Mouse (Mus musculus) liver, embryonic 14 days (tissue): ENCODE results near the gene Hist1h3f. TPM values are rescaled to one million over a fixed set of nuclear protein-coding genes. Genes with fewer than 3 reads are reported as not detected.

ENCODE experiments used
- polyA plus RNA-seq: library from polyadenylated mRNA; depleted of rRNA; stranded (reverse); fragments of >200 nt; gene quantifications from 2 replicates; pipeline ENCODE4 v1.2.3, GENCODE M21; 2012; rRNA removed

Gene Hist1h3f
- polyA plus RNA-seq, 1 experiment: 4.5 TPM

Other genes starting within 250 kb of the Hist1h3f start
- 6.0 and 6.7 TPM in 2 replicates for gene Zfp322a, start 174.8 kb upstream of the Hist1h3f start, polyA plus RNA-seq
- gene Abt1, start 120.2 kb upstream of the Hist1h3f start, polyA plus RNA-seq: 3.8 and 4.4 TPM in 2 replicates
- gene Btn1a1, start 78.2 kb upstream of the Hist1h3f start, polyA plus RNA-seq: 1.8 and 2.0 TPM in 2 replicates
- not detected in 2 replicates for gene Btn2a2, start 55.2 kb upstream of the Hist1h3f start, polyA plus RNA-seq
- 20.0 and 22.7 TPM in 2 replicates for gene Hist1h4h, start 13.0 kb upstream of the Hist1h3f start, polyA plus RNA-seq
- 254 and 365 TPM in 2 replicates for gene Hist1h2af, start 10.1 kb upstream of the Hist1h3f start, polyA plus RNA-seq
- 40.7 and 47.0 TPM in 2 replicates for gene Hist1h3g, start 8.6 kb upstream of the Hist1h3f start, polyA plus RNA-seq
- gene Hist1h2bh, start 660 bp upstream of the Hist1h3f start, polyA plus RNA-seq: 6.3 and 6.5 TPM in 2 replicates
- 19.0 and 21.1 TPM in 2 replicates for gene Hist1h4f, start 7.6 kb downstream of the Hist1h3f start, polyA plus RNA-seq
- gene Hist1h1d, start 9.2 kb downstream of the Hist1h3f start, polyA plus RNA-seq: 0.66 and 0.96 TPM in 2 replicates
- gene Hist1h3e, start 18.3 kb downstream of the Hist1h3f start, polyA plus RNA-seq: 24.2 and 24.8 TPM in 2 replicates
- 11.7 and 13.2 TPM in 2 replicates for gene Hist1h2ae, start 27.2 kb downstream of the Hist1h3f start, polyA plus RNA-seq
- 35.1 and 41.0 TPM in 2 replicates for gene Hist1h2bg, start 27.3 kb downstream of the Hist1h3f start, polyA plus RNA-seq
- gene Hist1h2bf, start 30.1 kb downstream of the Hist1h3f start, polyA plus RNA-seq: 12.1 and 12.6 TPM in 2 replicates
- 8.7 and 8.8 TPM in 2 replicates for gene Hist1h2ad, start 30.3 kb downstream of the Hist1h3f start, polyA plus RNA-seq
- gene Hist1h3d, start 31.7 kb downstream of the Hist1h3f start, polyA plus RNA-seq: 19.8 and 22.5 TPM in 2 replicates
- 7.9 and 8.2 TPM in 2 replicates for gene Hist1h4d, start 37.5 kb downstream of the Hist1h3f start, polyA plus RNA-seq
- gene Hist1h2be, start 77.1 kb downstream of the Hist1h3f start, polyA plus RNA-seq: 2.9 and 3.1 TPM in 2 replicates
- 7.8 and 10.5 TPM in 2 replicates for gene Hist1h1e, start 78.5 kb downstream of the Hist1h3f start, polyA plus RNA-seq
- 1.2 and 1.3 TPM in 2 replicates for gene Hist1h2ac, start 139.9 kb downstream of the Hist1h3f start, polyA plus RNA-seq
- 75.9 and 78.5 TPM in 2 replicates for gene Hist1h2bc, start 140.1 kb downstream of the Hist1h3f start, polyA plus RNA-seq
- 0.13 TPM in 1 of 2 replicates, not detected in the other for gene Hist1h1t, start 151.8 kb downstream of the Hist1h3f start, polyA plus RNA-seq
- 5.9 TPM in 2 replicates for gene Hist1h4c, start 154.4 kb downstream of the Hist1h3f start, polyA plus RNA-seq
- 2.5 and 4.1 TPM in 2 replicates for gene Hfe, start 166.8 kb downstream of the Hist1h3f start, polyA plus RNA-seq
- gene Hist1h1c, start 194.8 kb downstream of the Hist1h3f start, polyA plus RNA-seq: 41.5 and 49.3 TPM in 2 replicates
- gene Hist1h3c, start 201.6 kb downstream of the Hist1h3f start, polyA plus RNA-seq: 38.4 and 43.0 TPM in 2 replicates
- gene Hist1h2bb, start 202.7 kb downstream of the Hist1h3f start, polyA plus RNA-seq: 15.4 and 18.8 TPM in 2 replicates
- gene Hist1h2ab, start 207.1 kb downstream of the Hist1h3f start, polyA plus RNA-seq: 38.0 and 42.8 TPM in 2 replicates
- 36.3 and 37.0 TPM in 2 replicates for gene Hist1h3b, start 208.2 kb downstream of the Hist1h3f start, polyA plus RNA-seq
- gene Hist1h4b, start 213.0 kb downstream of the Hist1h3f start, polyA plus RNA-seq: 20.1 and 25.1 TPM in 2 replicates
- gene Hist1h4a, start 217.2 kb downstream of the Hist1h3f start, polyA plus RNA-seq: 10.7 and 12.1 TPM in 2 replicates
- gene Hist1h3a, start 218.3 kb downstream of the Hist1h3f start, polyA plus RNA-seq: 32.0 and 44.7 TPM in 2 replicates
- gene Hist1h1a, start 219.6 kb downstream of the Hist1h3f start, polyA plus RNA-seq: 13.8 and 15.6 TPM in 2 replicates
- 0.01 and 0.02 TPM in 2 replicates for gene Trim38, start 225.9 kb downstream of the Hist1h3f start, polyA plus RNA-seq